Mouse (Mus musculus) testis, postnatal 14 days (tissue): ENCODE data around the gene Tmem25.
A peak's percentile ranks its signal among the peaks of the same experiment; 100 is the strongest.
"Not testable (repeated sequence)": the region's sequence is repeated elsewhere in the genome, so short reads cannot be mapped to it uniquely, and the experiment has no call there.

Source experiments
- DNase-seq: peaks from one replicate; pipeline ENCODE4 v3.0.0; 2021; ENCODE audit warnings: low spot score

The Tmem25 gene

DNA sequence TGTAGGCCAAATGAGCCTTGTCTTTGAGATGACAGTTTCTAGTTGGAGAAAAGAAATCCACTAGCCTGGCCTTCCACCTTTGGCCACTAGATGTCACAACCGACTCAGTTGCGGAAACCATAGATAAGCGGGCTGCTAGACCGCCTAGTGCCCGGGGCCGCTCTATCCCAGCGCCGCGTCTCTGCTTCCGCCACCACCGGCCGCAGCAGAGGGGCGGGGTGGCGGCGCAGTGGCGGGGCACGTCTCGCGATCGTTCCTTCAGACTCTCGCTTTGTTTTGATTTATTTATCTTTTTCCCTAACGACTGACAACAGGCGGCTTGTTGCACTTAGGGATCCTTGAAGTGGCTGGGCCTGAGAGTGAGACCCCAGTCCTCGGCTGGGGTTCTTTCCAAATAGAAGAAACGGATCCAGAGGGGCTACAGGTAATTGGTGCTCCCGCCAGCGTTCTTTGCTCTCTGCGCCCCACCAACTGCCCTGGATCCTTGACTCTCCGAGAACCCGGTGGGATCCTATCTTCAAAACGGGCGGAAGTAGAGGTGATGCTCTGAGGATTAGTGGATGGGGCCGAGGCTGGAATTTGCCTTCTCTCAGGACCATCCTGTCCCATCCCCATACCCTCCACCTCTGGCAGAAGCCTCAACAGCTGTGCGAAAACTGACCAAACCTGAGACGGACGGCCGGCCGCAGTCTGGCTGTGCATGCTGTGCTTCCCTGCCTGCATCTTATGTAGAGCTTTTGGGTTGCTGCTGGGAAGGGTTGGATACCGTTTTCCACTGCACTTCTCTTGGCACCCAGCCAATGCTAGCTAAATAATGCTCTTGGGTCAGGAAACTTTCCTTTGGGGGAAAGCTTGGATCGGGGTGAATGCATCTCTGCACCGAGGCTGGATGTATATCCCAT lies 26.1 kb downstream of the Tmem25 start:
- peak; percentile 94 for DNase-seq

DNA sequence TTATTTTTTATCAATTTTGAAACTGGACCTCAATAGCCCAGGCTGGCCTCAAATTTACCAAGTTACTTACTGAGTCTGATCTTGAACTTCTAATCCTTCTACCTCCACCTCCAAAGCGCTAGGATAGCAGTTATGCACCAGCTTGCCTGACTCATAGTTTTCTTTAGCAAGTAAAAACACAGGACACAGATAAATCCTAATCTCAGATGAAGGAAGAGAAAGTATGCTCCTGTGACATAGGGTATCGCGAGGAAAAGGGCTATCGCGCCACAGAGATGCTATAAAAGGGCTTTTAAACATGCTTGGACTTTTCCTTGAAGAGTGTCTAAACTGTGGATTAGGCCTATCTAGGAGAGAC lies 26.7 kb downstream of the Tmem25 start:
- DNase-seq: no peak

DNA sequence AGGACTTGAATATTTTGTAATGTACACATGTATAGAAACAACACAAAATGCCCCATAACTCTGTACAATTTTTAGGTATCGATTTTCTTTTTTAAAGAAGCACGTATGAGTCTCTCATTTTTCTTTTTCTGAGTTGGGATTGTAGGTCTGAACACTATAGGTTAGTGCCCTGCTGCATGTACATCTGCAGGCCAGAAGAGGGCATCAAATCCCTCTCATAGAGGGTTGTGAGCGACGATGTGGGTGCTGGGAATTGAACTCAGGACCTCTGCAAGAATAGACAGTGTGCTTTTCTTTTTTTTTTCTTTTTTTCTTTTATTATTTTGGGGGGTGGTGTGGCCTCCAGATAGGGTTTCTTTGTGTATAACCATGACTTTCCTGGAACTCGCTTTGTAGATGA lies 27.7 kb downstream of the Tmem25 start:
- DNase-seq: no peak

DNA sequence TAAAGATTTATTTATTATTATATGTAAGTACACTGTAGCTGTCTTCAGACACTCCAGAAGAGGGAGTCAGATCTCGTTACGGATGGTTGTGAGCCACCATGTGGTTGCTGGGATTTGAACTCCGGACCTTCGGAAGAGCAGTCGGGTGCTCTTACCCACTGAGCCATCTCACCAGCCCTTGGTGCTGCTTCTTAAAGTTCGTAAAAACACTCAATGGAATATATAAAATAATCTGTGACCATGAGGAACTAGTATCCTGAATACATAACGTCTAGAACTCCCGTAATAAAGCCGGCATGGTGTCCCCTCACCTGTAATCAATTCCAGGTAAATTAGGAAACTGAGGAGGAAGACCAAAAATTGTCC lies 31.1 kb downstream of the Tmem25 start:
- DNase-seq: not testable (repeated sequence)

DNA sequence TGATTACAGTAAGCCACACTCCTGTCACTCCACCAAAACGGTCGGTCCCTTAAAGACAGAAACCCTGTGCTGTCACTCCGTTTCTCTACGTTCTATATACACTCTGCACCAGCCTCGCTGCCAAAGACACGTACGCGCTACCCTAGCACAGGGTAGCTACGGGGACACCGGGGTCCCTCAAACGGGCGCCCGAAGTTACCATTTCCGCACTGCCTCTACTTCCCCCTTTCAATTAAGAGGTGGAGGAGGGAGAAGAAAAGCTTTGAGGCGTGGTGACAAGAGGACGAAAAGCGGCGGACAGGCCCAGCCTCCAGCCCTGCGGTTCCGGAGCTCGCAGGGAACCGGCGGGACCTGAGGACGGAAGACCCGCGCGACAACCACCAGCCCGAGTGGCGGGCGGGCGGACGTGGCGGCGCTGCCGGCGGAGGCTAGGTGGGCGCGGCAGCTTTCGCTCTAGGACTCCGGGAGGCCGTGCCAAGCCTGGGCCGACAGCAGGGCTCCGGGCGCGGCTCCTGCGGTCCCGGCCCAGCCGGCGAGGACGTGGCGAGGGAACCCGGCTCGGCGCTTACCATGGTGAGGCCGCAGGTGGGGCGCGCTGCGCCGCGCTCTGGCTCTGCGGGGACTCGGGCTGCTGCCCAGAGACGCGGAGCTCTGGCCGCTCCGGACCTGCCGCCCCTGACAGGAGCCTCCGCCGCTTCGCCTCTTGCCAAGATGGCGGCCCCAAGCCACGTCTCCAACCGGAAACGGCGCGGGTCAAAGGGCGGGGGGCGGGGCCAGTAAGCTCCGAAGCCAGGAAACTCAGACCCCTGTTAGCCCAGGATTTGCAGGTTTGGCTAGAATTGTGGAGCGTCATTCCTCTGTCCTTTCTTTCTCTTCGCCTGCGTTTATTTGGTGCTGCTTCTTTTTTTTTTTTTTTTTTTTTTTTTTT lies 31.7 kb downstream of the Tmem25 start, which contains the start of the genes Arcn1 and Ift46:
Gene Arcn1 (minus strand): TSS at position 745 of the 928 bp plus-strand sequence.
Gene Ift46 (plus strand): TSS at position 808 of the 928 bp plus-strand sequence.
- DNase-seq: peak; percentile 89

DNA sequence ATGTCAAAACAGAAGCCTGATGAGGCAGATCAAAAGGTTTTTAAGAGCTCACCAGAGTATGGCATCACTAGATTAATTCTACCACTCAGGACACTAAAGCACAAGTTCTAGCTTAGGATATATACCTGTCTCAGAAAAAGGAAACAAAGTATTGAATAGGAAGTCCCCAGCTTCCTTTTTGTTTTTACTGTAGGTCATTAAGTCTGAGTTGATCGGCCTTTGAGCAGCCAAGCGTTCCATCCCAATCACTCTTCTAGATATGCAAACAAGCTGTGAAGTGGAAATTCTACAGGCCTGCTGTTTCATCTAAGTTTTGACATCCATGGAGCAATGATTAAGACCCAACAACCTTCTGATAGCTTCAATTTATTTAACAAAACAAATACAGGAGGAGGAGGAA lies 38.2 kb downstream of the Tmem25 start:
- DNase-seq: no peak

DNA sequence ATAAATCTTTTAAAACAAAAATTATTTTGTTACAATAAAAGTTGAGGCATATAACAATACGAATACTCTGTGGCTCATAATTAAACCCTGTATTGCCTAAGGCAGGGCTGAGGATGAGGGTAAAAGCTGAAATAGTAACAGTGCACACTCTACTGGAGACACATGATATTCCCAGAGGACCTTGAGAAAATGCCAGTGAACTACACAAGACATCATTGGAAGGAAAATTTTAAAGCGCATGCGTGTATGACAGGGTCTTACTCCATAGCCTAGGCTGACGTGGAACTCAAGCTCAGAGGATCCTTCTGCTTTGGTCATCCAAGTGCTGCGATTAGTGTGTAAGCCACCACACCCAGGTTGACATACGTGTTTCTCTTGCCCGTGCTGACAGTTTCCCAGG lies 50.6 kb downstream of the Tmem25 start:
- no peak for DNase-seq

DNA sequence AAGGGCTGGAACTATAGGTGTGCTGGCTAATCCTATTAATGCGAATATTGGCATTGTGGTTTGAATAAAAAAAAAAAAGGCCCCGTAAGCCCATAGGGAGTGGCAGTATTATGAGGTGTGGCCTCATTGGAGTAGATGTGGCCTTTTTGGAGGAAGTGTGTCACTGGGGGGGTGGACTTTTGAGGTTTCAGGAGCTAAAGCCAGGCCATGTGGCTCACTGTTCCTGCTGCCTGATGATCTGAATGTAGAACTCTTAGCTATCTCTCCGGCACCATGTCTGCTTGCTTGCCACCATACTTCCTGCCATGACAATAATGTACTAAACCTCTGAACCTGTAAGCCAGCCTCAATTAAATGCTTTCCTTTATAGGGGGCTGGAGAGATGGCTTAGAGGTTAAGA lies 51.8 kb downstream of the Tmem25 start:
- no peak for DNase-seq

DNA sequence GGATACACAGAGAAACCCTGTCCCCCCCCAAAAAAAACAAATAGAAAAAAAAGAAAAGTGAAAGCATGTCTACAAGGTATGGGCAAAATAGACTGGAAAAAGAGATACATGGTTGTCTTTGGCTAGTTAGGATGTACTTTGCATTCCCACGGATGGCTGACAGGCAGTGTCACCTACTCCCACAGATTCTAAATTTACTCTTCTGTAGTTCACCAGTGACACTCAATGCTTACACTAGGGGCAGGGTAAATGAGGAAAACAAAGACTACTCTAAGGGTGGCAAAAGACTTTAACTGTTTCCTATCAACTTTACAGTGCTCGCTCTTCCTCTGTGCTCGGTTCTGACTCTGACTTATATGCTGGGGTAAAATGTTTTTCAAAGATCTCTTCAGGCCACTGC lies 52.4 kb downstream of the Tmem25 start:
- no peak for DNase-seq

DNA sequence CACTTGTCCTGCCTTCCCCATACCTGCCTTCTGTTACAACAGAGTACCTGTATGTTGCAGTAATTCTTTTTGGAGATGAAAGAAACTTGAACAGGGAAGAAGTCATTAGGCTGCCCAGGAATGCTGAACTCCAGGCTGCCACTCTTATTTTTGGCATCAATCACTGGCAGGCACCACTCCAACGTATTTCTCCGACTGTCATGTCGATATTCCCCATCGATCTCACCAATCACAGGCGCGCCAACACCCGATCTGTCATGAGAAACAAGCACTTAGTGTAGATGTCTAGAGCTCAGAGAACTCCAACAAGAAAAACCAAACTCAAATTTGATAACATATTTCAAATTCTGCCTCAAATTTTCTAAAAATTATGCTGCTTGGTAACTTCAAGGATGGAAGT lies 53.7 kb downstream of the Tmem25 start:
- no peak for DNase-seq
